Mouse (Mus musculus) left cerebral cortex, adult 9 months (tissue): ENCODE measurements at regions not wholly inside any gene's neighbourhood (a gene's known extent, or its start where the extent isn't known, plus 50 kb on each side); places are given as distances from the start of the nearest gene placed in this dataset.
"Not testable (repeated sequence)": the region's sequence is repeated elsewhere in the genome, so short reads cannot be mapped to it uniquely, and the experiment has no call there.

Experiments used
- DNase-seq, 2 experiments: peaks; one replicate each; pipeline ENCODE4 v3.0.0; 2022; ENCODE audit warnings: low spot score in 2 of 2

DNA sequence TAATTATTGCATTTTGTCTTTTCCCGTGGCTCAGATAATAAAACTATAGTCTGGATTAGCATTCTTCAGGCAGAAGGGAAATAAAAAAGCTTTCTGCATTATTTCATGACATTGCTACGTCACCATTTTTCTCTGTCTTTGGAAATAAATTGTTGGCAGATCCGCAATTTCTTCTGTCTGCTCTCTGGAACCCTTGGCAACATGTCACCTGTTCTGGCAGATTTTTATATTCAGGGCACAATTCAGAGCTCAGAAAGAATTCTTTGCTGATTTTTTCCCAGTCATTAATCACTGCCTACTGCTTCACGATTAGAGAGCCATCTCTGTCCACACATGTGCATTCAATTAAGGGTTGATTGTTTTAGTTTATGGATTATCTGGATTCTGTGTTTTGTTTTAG lies 460.5 kb downstream of the Cdh8 start:
- no peak for DNase-seq

GRCm38 (mm10) chr8:98913159-98913777 lies 503.0 kb downstream of the Cdh8 start:
- DNase-seq, result no peak

DNA sequence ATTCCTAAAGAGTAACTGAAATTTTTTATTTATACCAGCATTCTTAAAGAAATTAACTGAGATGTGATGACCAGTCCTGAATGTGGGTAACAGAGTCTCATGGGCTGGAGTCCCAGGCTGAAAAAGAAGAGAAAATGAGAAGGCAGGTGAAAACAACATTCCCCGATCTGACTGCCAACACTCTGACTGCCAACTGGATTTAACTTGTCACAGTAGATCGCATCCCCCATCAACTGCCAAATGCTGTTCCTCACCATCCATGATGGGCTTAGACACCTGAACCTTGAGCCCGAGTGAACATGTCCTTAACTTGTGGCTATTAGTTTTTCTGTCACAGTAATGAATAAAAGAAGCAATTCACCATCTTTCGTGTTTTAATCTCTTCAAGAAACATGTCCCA lies 522.9 kb downstream of the Cdh8 start:
- no peak for DNase-seq

- DNase-seq, result peak in 1 of 2 experiments; percentile 28
Observed at GRCm38 (mm10) chr8:98861664-98862306, 554.5 kb downstream of the Cdh8 start.

DNA sequence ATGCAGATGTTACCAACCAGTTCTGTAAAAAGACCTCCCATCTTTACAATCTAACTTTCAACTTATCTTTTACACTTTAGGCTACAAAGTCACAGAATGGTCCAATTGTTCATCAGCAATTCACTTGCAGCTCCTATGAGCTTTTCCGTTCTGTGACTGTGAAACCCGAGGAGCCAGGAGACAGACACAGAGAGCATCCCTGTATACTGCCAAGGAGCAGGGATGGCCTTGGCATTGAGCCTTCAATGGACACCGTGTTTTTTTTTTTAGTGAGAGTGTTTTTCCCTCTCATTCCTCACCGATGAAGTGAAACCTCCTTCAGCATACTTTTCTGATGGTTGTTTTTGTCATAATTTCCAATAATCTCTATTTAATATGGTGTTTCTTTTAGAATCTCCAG lies 555.1 kb downstream of the Cdh8 start:
- DNase-seq, result no peak

- no peak for DNase-seq
Observed at GRCm38 (mm10) chr8:98860416-98860815, 555.9 kb downstream of the Cdh8 start.

- peak; percentile 5 to 8 for DNase-seq
Observed at GRCm38 (mm10) chr8:98829515-98829914, 586.8 kb downstream of the Cdh8 start.

DNA sequence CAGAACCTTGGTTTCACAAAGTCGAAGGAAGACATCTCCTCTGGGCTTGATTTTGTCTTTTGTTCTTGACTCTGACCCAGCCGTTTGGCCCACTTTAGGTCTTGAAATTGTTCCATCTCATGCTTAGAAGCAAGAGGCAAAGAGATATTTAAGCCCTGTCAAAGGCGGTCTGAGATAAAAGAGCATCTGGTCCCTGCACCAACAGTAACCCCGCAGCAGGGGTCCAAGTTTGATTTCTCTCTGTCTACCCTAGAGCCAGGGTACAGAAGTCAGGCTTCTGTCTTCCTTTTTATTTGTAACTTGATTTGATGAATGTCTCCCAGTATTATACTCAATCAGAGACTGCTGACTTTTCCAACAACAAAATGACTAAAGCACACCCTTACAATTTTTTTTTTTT lies 587.3 kb downstream of the Cdh8 start:
- no peak for DNase-seq

- DNase-seq, result no peak
Observed at GRCm38 (mm10) chr8:98811922-98812321, 604.3 kb downstream of the Cdh8 start.

- DNase-seq, result no peak
Observed at GRCm38 (mm10) chr8:98797445-98797844, 618.8 kb downstream of the Cdh8 start.

GRCm38 (mm10) chr8:98767036-98767435 lies 649.2 kb downstream of the Cdh8 start:
- no peak for DNase-seq

- no peak for DNase-seq
Observed at GRCm38 (mm10) chr8:98756596-98756995, 659.7 kb downstream of the Cdh8 start.

DNA sequence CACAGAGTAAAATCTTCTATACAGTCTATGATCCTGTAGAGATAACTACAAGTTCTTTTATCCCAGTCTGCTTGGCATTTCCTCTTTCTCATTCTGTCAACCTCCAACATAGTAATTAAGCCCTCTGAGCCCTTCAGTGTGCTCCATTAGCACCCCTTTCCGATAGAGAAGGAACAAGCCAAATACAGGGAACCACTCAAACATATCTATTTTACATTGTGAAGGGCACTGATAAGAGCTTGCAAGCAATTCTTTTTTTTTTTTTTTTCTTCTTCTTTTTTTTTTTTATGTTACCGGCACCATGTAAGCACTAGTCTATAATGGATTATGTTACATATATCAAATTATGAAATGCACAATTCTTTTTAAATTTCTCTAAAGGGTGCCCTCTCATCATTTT lies 660.5 kb downstream of the Cdh8 start:
- no peak for DNase-seq

GRCm38 (mm10) chr8:98752367-98752766 lies 663.9 kb downstream of the Cdh8 start:
- DNase-seq, result no peak

- DNase-seq, result no peak
Observed at GRCm38 (mm10) chr8:98707753-98708152, 708.5 kb downstream of the Cdh8 start.

- no peak for DNase-seq
Observed at GRCm38 (mm10) chr8:98706122-98706521, 710.1 kb downstream of the Cdh8 start.

GRCm38 (mm10) chr8:98685195-98685594 lies 731.1 kb downstream of the Cdh8 start:
- peak in 1 of 2 experiments; percentile 25 for DNase-seq

DNA sequence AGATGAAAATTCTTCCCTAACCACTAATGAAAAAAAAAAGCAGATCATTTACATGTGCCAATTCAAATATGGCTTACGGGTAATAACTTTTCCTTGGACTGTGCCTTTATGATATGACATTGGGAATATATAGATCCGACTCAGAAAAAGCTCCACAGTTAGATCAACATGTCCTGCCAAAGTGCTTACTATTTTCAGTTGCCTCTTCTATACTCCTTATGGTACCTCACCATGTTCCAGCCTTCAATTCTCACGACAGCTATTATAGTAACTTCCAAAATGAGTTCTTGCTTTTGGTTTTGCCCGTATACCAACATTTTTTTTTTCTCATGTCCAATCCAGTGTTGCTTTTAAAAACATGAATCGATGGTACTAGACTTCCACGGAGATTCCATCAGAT lies 731.7 kb downstream of the Cdh8 start:
- peak; percentile 7 to 10 for DNase-seq

DNA sequence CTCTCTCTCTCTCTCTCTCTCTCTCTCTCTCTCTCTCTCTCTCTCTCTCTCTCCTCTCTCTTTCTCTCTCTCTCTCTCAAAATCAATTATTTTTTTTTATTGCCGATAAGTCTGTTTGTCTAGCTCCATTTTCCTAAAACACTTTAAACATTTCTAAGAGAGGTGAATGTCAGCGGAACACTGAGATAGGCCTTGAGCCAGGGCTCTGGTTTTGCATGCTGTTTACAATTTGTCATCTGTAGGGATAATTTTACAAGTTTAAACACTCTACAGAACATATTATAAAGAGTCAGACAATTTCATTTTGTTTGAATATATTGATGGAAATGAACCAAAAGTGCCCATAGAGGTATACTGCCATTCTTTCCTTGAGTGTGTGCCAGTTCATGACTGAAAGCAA lies 736.2 kb downstream of the Cdh8 start:
- DNase-seq, result no peak

GRCm38 (mm10) chr8:98659287-98659686 lies 757.0 kb downstream of the Cdh8 start:
- DNase-seq, result no peak

DNA sequence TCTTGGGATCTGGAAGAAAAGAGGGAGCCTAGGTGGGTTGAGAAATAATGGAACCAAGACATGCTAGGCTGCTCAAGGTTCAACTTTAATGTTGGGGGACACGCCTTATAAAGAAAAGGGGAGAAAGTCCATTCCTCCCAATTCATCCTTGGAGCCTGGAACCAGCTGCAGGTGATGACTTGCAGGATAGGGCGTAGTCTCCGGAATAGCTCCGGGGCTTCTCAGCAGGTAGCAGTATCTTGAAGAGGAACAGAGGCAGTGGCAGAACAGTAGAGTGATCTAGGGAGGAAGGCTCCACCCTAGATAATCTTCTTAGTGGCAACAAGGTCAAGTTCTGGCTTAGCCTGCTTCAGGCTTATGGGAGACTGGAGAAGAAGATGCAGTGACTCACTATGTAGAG lies 764.0 kb downstream of the Cdh8 start:
- DNase-seq, result not testable (repeated sequence)

DNA sequence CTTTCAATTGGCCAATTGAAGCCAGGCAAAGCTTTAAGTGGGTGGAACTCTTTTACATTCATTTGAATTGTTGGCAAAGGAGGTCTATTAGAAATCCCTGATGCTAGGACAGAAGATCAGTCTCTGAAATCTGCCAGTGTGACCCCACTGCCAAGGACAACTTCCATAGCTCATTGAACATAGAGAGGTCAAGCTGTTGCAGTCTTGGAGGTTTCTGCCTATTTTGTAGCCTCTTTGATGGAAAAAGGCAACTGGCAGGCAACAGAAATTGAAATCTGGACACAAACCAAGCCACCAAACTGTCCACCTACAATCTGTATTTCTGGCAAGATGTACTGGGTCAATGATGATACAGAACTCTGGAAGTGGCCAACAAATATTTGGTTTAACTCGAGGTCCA lies 765.3 kb downstream of the Cdh8 start:
- DNase-seq, result no peak

DNA sequence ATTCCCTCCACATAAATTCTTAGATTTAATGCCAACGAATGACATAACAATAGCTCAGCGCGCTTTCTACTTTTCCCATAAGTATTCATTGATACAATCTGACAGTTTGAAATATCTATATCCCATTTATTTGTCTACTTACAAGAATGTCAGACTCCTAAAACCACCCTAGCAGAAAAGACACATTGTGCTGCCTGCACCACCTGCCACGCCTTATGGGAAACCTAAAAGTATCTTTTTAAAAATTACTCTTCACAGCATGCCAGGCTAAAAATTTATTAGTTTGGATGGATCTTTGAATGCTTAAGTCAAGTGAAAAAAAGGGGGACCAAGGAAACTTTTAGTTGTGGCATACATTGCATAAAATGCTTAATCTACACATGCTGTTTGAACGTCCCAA lies 788.1 kb downstream of the Cdh8 start:
- DNase-seq, result no peak
